Mouse (Mus musculus): ENCODE measurements around the gene Dgke. TPM values are rescaled to one million over a fixed set of nuclear protein-coding genes. Genes with fewer than 3 reads are reported as not detected.

Gene Dgke
- polyA plus RNA-seq, 1 experiment, result 1.7 TPM

DNA sequence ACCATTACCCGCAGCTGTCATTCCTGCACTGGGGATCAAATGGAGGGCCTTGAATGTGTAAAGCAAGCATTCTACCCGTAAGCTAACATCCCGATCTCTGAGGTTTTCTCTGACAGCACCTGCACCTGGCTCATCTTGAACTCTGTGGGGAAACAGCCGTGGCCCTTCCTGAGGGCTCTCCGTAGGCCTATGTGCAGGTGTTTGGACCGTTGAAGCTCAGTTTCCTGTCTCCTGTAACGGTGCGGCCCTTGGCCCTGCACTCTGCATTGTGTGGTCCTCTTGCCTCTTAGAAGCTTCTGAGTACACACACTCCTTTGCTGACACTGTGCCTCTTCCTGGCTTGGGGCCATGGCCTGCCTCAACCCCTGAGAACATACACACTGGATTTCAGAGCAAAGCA, 11.0 kb upstream of the Dgke start:
- TF ChIP-seq GATA1 (IDR thresholded peaks at IDR 0.05; ENCODE audit: low read length), result no peak

DNA sequence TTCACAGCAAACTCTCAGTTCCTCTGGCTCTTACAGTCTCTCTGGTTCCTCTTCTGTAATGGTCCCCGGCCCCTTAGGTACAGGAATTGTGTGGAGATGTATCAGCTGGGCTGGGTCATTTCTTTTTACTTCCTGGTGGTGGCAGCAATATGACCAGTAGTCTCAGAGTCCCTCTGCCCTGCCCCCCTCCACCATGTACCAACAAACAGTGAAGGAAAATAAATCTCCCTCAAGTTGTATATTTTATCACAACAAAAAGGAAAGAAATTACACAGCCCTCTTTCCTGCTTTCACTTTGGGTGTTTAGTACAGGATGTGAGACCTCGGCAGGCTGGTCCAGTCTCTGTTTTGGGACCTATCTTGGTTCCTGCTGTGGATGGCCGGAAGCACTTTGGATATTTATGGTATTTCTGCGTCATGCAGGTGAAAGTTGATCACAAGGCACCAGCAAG, 9.7 kb upstream of the Dgke start:
- no peak for TF ChIP-seq GATA1 (IDR thresholded peaks at IDR 0.05; ENCODE audit: low read length)

DNA sequence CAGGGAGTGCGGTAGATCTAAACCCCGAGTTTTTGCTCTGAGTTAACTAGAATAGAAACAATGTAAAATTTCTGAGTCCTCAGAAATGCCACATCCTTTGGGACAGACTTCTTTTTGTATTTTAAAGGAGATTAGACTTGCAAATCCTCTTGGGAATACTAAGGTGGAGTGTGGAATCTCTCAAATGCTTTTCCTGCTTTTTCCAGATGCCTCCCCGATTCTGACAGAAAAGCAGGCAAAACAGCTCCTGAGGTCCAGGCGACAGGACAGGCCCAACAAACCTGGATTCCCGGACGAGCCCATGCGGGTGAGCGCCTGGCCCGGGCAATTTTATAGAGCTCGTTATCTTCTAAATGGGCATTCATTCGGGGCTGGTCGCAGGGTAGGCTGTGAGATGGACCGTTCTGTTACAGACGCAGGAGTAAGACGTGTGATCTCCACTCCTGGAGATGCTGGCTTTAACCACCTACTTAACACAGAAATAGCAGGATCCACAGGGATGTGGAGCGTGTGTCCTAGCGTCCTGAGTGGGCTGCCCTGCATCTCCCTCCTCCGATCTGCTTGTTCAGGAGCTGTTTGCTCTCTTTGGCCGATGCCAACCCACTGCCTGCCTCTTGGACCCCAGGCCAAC, 8.2 kb upstream of the Dgke start:
- TF ChIP-seq GATA1 (IDR thresholded peaks at IDR 0.05; ENCODE audit: low read length), result no peak

DNA sequence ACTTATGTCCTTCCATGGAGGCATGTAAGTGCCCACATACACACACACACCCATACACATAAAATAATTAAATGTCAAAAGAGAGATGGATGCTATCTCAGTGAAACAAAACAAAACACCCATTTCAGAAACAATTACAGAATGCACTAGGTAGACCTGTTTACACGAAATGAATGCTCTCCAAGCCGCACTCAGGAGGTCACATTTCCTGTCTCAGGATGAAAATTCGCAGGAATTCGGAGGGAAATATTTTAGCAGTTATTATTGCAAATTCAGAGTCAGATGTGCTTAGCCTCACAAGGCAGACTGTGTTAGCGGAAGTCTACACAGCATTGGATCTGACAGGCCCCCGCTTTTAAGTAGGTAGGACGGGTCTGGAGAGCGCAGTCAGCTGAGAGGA, 6.9 kb upstream of the Dgke start, which contains the start of gene Gm525:
TSS of gene Gm525 (plus strand) at position 301 of the 400 bp plus-strand sequence.
- no peak for TF ChIP-seq GATA1 (IDR thresholded peaks at IDR 0.05; ENCODE audit: low read length)

DNA sequence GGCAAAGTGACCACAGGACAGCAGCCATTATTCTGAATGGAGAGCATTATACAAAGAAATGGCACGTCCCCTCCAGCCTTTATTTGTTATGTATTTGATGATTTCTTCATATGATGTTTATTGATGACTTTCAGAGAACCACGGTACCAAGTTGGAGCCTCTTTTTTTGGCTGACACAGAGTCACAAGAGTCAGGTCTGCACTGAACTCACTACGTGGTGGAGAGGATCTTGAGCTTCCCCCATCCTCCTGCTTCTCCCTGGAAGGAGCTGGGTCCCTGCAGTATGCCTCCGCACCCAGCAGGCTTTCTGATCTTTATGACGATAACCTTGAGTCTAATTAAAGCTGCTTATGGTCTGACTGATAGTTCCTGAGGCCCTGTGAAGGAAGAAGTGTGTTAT, 4.9 kb upstream of the Dgke start:
- no peak for TF ChIP-seq GATA1 (IDR thresholded peaks at IDR 0.05; ENCODE audit: low read length)

DNA sequence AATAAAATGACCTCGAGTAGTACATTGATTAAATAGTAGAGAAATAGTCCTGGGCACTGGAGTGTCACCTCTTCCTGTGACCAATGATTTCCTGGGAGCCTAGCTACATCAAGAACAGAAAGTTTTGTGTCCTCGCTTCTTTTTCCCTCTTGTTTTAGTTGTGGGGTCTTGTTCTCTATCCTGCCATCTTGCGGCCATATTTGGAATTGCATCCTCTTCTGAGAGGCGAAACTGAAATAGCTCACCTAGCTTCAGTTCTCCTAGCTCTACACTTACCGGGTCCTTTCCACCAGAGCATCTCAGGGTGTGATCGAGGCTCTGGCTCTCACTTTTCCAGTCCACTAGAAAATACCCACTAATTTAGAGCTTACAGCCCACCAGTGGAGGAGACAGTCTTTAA, 2.7 kb upstream of the Dgke start:
- TF ChIP-seq GATA1 (IDR thresholded peaks at IDR 0.05; ENCODE audit: low read length), result no peak

DNA sequence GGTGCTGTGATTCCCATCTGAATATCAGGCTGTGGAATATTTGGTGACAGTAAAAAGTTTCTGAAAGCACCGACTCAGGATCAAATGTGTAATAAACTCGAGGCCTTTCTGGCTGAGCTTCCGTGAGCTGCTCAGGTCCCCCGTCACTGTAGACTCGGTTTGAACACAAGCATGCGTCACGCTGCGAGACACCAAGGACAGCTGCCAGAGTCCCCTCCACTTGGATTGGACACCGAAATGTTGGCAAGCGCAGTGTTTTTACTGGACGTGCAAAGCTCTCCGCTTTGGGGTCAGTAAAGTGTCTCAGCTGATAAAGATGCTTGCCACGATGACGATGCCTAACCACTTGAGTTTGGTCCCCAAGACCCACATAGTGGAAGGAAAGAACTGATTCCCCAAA, 2.0 kb upstream of the Dgke start:
- TF ChIP-seq GATA1 (IDR thresholded peaks at IDR 0.05; ENCODE audit: low read length), result no peak

DNA sequence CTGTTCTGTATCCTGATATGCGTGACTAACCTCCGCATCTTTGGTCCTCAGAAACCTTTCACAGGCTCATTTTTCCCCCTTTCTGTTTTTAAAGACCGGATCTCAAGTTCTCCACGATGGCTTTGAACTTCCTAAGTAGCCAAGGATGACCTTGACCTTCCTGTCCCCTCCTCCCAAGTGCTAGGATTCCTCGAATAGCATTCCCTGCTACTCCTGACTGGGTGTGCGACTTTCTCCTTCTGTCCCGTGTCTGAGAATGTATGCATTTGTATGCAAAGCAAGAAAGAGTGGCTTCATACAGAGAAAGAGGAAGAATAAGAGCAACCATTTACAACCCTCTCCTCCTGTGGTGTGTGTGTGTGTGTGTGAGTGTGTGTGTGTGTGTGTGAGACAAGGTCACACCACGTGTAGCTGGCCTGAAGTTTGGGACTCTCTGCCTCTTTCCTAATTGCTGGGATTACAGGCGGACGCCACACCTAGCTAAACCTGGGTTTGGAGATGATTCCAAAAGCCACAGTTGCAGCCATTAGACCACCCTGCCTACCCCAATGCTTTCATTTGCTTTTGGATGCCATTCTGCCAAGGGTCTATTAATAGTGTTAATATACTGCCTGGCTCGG, 1.3 kb upstream of the Dgke start:
- no peak for TF ChIP-seq GATA1 (IDR thresholded peaks at IDR 0.05; ENCODE audit: low read length)

DNA sequence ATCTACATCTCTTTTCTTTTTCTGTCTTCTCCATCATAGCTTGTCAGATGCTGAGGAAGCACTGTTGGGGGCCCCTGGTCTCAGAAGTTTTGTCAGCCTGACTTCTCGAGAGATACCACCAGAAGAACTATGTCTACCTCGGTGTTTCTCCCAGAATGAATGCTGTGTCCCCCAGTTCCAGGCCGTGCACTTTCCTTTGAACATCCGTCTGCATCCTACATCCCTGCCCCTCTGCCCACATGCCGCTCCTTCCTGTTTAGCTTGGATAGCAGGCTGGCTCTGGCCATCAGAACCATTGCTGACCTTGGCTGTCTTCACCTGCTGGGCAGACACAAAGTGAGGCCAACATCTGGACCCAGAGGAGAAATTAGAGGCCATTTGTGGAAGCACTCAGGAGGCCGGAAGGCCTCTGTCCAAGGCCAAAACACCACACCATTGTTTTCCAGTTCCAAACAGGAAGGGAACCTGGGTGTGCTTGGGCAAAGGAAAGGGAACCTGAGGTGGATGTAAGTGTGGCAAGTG, 712 bp upstream of the Dgke start:
- TF ChIP-seq GATA1 (IDR thresholded peaks at IDR 0.05; ENCODE audit: low read length), result no peak

DNA sequence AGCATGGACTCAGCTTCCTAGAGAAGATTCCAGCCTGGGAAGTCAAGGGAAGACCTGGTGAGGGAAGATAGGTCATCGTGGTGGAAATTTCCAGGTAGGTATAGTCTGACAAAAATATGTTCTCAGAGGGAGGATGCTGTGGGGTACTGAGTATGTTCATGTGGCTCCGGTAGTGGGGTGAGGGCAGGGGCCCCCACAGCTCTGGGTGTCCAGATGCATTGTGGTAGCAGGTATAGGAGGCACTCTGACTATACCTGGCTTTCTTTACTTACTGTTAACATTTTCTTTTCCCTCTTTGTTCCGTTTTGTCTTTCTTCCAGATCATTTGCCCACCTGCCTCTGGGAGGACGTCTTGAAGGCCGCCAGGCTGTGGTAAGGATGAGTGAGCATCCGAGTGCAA, 524 bp downstream of the Dgke start:
- TF ChIP-seq GATA1 (IDR thresholded peaks at IDR 0.05; ENCODE audit: low read length), result no peak

DNA sequence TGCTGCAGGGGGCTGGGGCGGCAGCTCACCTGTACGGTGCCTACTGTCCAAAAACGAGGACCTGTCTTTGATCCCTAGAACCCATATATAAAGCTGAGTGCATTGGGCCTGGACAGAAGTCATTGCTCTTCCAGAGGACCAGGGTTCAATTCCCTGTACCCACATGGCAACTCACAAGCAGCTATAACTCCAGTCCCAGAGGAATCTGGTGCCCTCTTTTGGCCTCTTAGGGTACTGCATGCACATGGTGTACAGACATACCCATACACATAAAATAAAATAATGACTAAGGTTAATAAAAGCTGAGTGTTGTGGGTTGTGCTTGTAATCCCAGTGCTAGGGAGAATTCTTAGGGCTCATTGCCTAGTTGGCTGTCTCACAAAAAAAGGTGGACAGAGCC, 1.4 kb downstream of the Dgke start:
- no peak for TF ChIP-seq GATA1 (IDR thresholded peaks at IDR 0.05; ENCODE audit: low read length)

DNA sequence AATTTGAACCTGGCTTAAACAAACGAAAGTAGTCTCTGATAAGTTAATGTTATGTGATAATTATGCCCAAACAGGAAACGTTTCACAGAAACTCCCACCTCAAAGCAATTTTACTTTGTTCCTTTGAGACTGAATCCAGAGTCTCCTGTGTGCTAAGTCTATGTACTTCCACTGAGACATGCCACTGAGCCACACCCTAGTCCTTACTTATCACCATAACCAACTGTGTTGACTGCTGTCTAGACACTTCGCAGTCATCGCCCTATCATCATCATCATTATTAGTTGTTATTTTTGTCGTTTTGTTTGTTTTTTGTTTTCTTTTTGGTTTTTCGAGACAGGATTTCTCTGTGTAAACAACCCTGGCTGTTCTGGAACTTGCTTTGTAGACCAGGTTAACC, 2.3 kb downstream of the Dgke start:
- no peak for TF ChIP-seq GATA1 (IDR thresholded peaks at IDR 0.05; ENCODE audit: low read length)

DNA sequence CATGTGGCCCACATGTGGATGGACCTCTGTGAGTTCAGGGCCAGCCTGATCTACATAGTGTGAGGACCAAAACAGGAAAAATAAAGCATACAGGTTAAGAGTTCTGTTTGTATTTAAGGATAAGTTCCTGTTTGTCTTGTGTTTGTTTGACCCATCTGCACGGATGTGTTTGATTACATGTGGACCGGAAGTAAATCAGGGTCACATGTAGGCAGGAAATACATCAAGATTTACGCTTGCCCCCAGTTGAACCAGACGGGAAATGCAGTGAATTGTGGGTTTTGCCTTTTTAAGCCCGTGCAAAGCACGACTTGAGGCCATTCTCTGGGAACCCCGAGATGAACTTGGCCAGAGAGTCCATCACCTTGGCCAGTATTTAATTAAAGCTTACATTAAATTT, 5.3 kb downstream of the Dgke start:
- TF ChIP-seq GATA1 (IDR thresholded peaks at IDR 0.05; ENCODE audit: low read length), result no peak

DNA sequence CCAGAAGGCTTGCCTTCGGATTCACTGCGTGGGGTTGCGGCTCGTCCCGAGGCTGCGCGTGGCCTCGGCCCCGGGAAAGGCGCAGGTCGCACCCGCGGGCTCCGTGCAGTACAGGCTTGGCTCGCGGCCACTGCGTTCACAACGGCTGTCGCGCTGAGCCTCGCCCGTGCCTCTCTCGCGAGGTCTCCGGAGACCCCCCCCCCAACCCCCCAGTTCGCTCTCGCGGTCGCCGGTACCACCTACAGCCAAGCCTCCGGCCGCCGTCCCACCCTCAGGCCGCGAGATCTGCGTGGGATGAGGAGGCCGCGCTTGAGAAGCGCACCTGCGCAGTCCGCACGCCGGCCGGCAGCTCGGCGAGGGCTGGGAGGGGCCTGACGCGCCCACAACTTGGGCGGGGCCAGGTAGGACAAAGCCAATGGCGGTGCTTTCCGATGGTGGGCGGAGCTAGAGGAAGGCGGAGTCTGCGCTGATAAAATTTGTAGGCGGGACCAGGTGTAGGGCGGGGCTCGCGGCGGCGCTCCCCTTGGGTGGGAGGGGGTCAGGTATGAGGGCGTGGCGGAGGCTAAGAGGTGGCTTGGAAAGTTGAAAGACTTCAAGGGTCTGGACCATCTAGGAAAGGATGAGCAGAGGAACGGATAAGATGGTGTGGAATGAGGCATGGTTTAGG, 6.1 kb downstream of the Dgke start:
- TF ChIP-seq GATA1 (IDR thresholded peaks at IDR 0.05; ENCODE audit: low read length), result no peak

DNA sequence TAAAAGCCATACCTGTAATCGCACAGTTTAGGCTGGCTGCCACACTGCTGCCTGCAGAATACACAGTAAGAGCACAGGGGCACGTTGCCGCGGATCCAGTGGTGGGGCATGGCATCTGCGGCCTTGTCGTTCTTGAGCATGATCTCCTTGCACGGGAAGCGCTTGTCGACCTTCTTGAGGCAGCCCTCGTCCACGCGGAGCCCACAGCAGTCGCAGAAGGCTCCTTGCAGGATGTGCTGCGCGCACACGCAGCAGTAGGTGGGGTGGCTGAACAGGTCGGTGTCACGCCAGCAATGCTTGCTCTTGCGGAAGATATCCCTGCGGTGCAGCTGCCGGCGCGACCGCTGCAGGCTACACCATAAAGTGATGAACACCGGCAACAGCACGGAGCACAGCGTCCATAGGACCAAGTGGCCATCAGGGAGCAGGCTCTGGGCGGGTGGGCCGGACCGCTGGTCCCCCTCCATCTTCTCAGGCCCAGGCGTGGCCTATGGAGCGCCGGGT, 6.7 kb downstream of the Dgke start:
- no peak for TF ChIP-seq GATA1 (IDR thresholded peaks at IDR 0.05; ENCODE audit: low read length)

DNA sequence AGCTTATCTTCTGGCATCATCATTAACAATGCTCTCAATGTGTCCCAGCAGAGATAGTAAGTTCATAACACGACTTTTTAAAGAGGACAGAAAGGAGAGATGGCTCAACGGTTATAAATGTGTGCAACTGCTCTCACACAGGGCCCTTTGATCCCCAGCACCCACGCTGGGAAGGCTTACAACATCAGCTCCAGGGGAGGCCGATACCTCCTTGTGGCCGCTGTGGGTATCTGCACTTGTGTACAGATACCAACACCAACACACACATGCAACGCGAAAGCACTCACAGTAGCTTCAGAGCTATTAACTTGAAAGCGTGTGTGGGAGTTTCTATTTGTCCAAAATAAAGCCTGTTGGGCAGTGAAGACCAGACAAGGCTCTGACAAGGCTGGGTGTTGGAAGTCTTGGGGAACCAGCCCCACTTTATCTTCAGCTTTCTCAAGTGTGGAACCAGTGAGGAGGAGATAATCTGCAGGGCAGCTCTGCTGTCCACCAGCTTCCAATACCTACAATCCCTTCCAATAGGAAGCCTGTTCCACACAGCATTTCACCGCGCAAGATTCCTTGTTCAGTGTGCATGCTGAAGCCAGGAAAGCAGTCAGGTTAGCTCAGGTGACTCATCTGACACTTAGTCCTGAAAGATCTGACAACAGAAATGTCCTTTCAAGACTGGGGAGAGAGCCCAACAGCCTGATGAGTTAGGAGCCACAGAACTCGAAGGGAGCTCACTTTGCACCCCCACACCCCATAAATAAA, 8.0 kb downstream of the Dgke start:
- TF ChIP-seq GATA1 (IDR thresholded peaks at IDR 0.05; ENCODE audit: low read length), result no peak

All from G1E-ER4 (cell line).